Mouse (Mus musculus): Measurements from ENCODE around the gene Gpx6.

Gene Gpx6

GRCm38 (mm10) chr13:21311926-21312325, at the start of gene Gpx6:
TSS of gene Gpx6 (plus strand) at chr13:21312125.
- no peak for DNase-seq

GRCm38 (mm10) chr13:21262787-21263461, 49.0 kb upstream of the Gpx6 start:
- DNase-seq, result no peak

GRCm38 (mm10) chr13:21263910-21264309, 48.0 kb upstream of the Gpx6 start:
- peak; percentile 23 for DNase-seq

- DNase-seq, result peak; percentile 70
Observed at GRCm38 (mm10) chr13:21264366-21264765, 47.6 kb upstream of the Gpx6 start.

GRCm38 (mm10) chr13:21265736-21266135, 46.2 kb upstream of the Gpx6 start:
- no peak for DNase-seq

GRCm38 (mm10) chr13:21267541-21267940, 44.4 kb upstream of the Gpx6 start:
- no peak for DNase-seq

GRCm38 (mm10) chr13:21268262-21268661, 43.7 kb upstream of the Gpx6 start:
- DNase-seq, result peak; percentile 23

GRCm38 (mm10) chr13:21275021-21275814, 36.7 kb upstream of the Gpx6 start:
- DNase-seq, result peak; percentile 85

- peak; percentile 93 for DNase-seq
Observed at GRCm38 (mm10) chr13:21275815-21276550, 35.9 kb upstream of the Gpx6 start.

- DNase-seq, result peak; percentile 44
Observed at GRCm38 (mm10) chr13:21276551-21276950, 35.4 kb upstream of the Gpx6 start.

GRCm38 (mm10) chr13:21279076-21279475, 32.8 kb upstream of the Gpx6 start:
- DNase-seq, result no peak

GRCm38 (mm10) chr13:21279559-21279958, 32.4 kb upstream of the Gpx6 start:
- peak; percentile 92 for DNase-seq

GRCm38 (mm10) chr13:21292631-21293030, 19.3 kb upstream of the Gpx6 start, which contains the start of gene Gpx5:
TSS of gene Gpx5 (minus strand) at chr13:21292731.
- no peak for DNase-seq

- DNase-seq, result no peak
Observed at GRCm38 (mm10) chr13:21298557-21298956, 13.4 kb upstream of the Gpx6 start.

- no peak for DNase-seq
Observed at GRCm38 (mm10) chr13:21304483-21305066, 7.3 kb upstream of the Gpx6 start.

- no peak for DNase-seq
Observed at GRCm38 (mm10) chr13:21309788-21310187, 2.1 kb upstream of the Gpx6 start.

- no peak for DNase-seq
Observed at GRCm38 (mm10) chr13:21312854-21313253, 929 bp downstream of the Gpx6 start.

- DNase-seq, result no peak
Observed at GRCm38 (mm10) chr13:21313903-21314302, 2.0 kb downstream of the Gpx6 start.

GRCm38 (mm10) chr13:21320262-21320661, 8.3 kb downstream of the Gpx6 start:
- no peak for DNase-seq

- DNase-seq, result peak; percentile 25
Observed at GRCm38 (mm10) chr13:21321890-21322494, 10.1 kb downstream of the Gpx6 start.

GRCm38 (mm10) chr13:21322509-21323375, 10.8 kb downstream of the Gpx6 start:
- DNase-seq, result peak; percentile 61

GRCm38 (mm10) chr13:21323405-21323804, 11.5 kb downstream of the Gpx6 start:
- DNase-seq, result no peak

Data from retina, postnatal 1 day (tissue).